ENCODE assay signal across 24 mouse cellular contexts in genomic region chr9:77989626-77990025, GRCm38 (mm10).
A peak's percentile ranks its signal among the peaks of the same experiment; 100 is the strongest.
DNase-seq lines count a peak whose midpoint lies in the region; ATAC-seq lines count a peak whose summit lies in the region.
"Had no signal": no experiment of that assay in that cellular context is flagged by ENCODE, and none has a peak within 500 bp of the region (broad histone marks: within the 10 kb centered on the region; RNA-seq: fewer than 3 reads in every experiment).

No protein-coding gene starts in this region.

- no peak overlapping the region for H3K27ac ChIP-seq in embryonic facial prominence, embryonic 12.5 days
- no peak overlapping the region for H3K27ac ChIP-seq in embryonic facial prominence, embryonic 10.5 days (replicated peaks)
- H3K27ac ChIP-seq in kidney, embryonic 14.5 days (ENCODE audit: low read depth, low read length), result no peak overlapping the region
- H3K27ac ChIP-seq in midbrain, embryonic 11.5 days (ENCODE audit: low read depth, low read length), result no peak overlapping the region
- no peak overlapping the region for H3K27ac ChIP-seq in midbrain, embryonic 13.5 days
- H3K27ac ChIP-seq: embryonic facial prominence, embryonic 15.5 days; forebrain, embryonic 12.5 days; hindbrain, embryonic 10.5 days; hindbrain, embryonic 13.5 days; intestine, embryonic 15.5 days had no signal

- no peaks in the 10 kb centered on the region for H3K9me3 ChIP-seq in embryonic facial prominence, embryonic 12.5 days
- no peaks in the 10 kb centered on the region for H3K9me3 ChIP-seq in embryonic facial prominence, embryonic 10.5 days
- no peaks in the 10 kb centered on the region for H3K9me3 ChIP-seq in kidney, embryonic 14.5 days (ENCODE audit: control insufficient read depth, low read length)
- H3K9me3 ChIP-seq in midbrain, embryonic 11.5 days (ENCODE audit: control insufficient read depth, low read length), result no peaks in the 10 kb centered on the region
- no peaks in the 10 kb centered on the region for H3K9me3 ChIP-seq in midbrain, embryonic 13.5 days
- H3K9me3 ChIP-seq: embryonic facial prominence, embryonic 15.5 days; forebrain, embryonic 12.5 days; hindbrain, embryonic 10.5 days; hindbrain, embryonic 13.5 days; intestine, embryonic 15.5 days had no signal

- H3K9ac ChIP-seq in embryonic facial prominence, embryonic 12.5 days, result no peak overlapping the region
- no peak overlapping the region for H3K9ac ChIP-seq in kidney, embryonic 14.5 days (ENCODE audit: low read depth, low read length)
- H3K9ac ChIP-seq in midbrain, embryonic 11.5 days (ENCODE audit: low read length), result no peak overlapping the region
- no peak overlapping the region for H3K9ac ChIP-seq in midbrain, embryonic 13.5 days (replicated peaks)
- H3K9ac ChIP-seq: embryonic facial prominence, embryonic 15.5 days; forebrain, embryonic 12.5 days; hindbrain, embryonic 13.5 days; intestine, embryonic 15.5 days had no signal

- no peaks in the 10 kb centered on the region for H3K27me3 ChIP-seq in embryonic facial prominence, embryonic 12.5 days
- H3K27me3 ChIP-seq in embryonic facial prominence, embryonic 10.5 days (replicated peaks; ENCODE audit: low read depth, poor library complexity, severe bottlenecking), result no peaks in the 10 kb centered on the region
- no peaks in the 10 kb centered on the region for H3K27me3 ChIP-seq in kidney, embryonic 14.5 days (ENCODE audit: control insufficient read depth, insufficient read depth, low read length)
- H3K27me3 ChIP-seq in midbrain, embryonic 11.5 days (ENCODE audit: control insufficient read depth, insufficient read depth, low read length), result no peaks in the 10 kb centered on the region
- H3K27me3 ChIP-seq in midbrain, embryonic 13.5 days, result no peaks in the 10 kb centered on the region
- H3K27me3 ChIP-seq: embryonic facial prominence, embryonic 15.5 days; forebrain, embryonic 12.5 days; hindbrain, embryonic 13.5 days; intestine, embryonic 15.5 days had no signal

- H3K4me1 ChIP-seq in embryonic facial prominence, embryonic 12.5 days, result no peaks in the 10 kb centered on the region
- H3K4me1 ChIP-seq in embryonic facial prominence, embryonic 10.5 days, result peaks cover 7% of the 10 kb centered on the region; the same call in 1 of the 2 replicates
- H3K4me1 ChIP-seq in kidney, embryonic 14.5 days (ENCODE audit: control insufficient read depth, insufficient read depth, low read length), result no peaks in the 10 kb centered on the region
- no peaks in the 10 kb centered on the region for H3K4me1 ChIP-seq in midbrain, embryonic 11.5 days (ENCODE audit: control insufficient read depth, insufficient read depth, low read length)
- H3K4me1 ChIP-seq in midbrain, embryonic 13.5 days (replicated peaks), result no peaks in the 10 kb centered on the region
- H3K4me1 ChIP-seq: forebrain, embryonic 12.5 days; intestine, embryonic 15.5 days had no signal

- no peak overlapping the region for H3K4me2 ChIP-seq in embryonic facial prominence, embryonic 12.5 days (replicated peaks)
- H3K4me2 ChIP-seq in kidney, embryonic 14.5 days (replicated peaks; ENCODE audit: low read depth, low read length), result no peak overlapping the region
- no peak overlapping the region for H3K4me2 ChIP-seq in midbrain, embryonic 11.5 days
- H3K4me2 ChIP-seq in midbrain, embryonic 13.5 days (replicated peaks), result no peak overlapping the region
- H3K4me2 ChIP-seq: embryonic facial prominence, embryonic 15.5 days; forebrain, embryonic 12.5 days; hindbrain, embryonic 13.5 days; intestine, embryonic 15.5 days had no signal

- 63% methylated on average over 8 of the region's 8 CpGs for WGBS in embryonic facial prominence, embryonic 12.5 days
- WGBS in embryonic facial prominence, embryonic 10.5 days, result 66% methylated on average over 8 of the region's 8 CpGs
- 57% methylated on average over 8 of the region's 8 CpGs for WGBS in kidney, embryonic 14.5 days
- 75% methylated on average over 8 of the region's 8 CpGs for WGBS in midbrain, embryonic 11.5 days
- 80% methylated on average over 8 of the region's 8 CpGs for WGBS in midbrain, embryonic 13.5 days

- ATAC-seq in embryonic facial prominence, embryonic 12.5 days (ENCODE audit: insufficient number of reproducible peaks, insufficient read depth, low FRiP score, low TSS enrichment), result 0 out of 2 replicates have a peak, but pooled peaks have one; percentile 15
- ATAC-seq in kidney, embryonic 14.5 days (ENCODE audit: low FRiP score, low TSS enrichment), result 0 out of 2 replicates have a peak, but pooled peaks have one; percentile 24
- ATAC-seq in midbrain, embryonic 11.5 days (ENCODE audit: low FRiP score), result no peak
- ATAC-seq in midbrain, embryonic 13.5 days, result no peak
- ATAC-seq: activated CD4-positive, CD25-positive, alpha-beta regulatory T cell, adult 4 months; forebrain, embryonic 16.5 days; hindbrain, embryonic 16.5 days; intestine, embryonic 15.5 days had no signal

- H3K4me3 ChIP-seq in embryonic facial prominence, embryonic 12.5 days, result no peak overlapping the region
- no peak overlapping the region for H3K4me3 ChIP-seq in embryonic facial prominence, embryonic 10.5 days
- no peak overlapping the region for H3K4me3 ChIP-seq in kidney, embryonic 14.5 days (ENCODE audit: low read length)
- H3K4me3 ChIP-seq in midbrain, embryonic 11.5 days (ENCODE audit: low read depth, low read length), result no peak overlapping the region
- H3K4me3 ChIP-seq in midbrain, embryonic 13.5 days (replicated peaks), result no peak overlapping the region
- H3K4me3 ChIP-seq: embryonic facial prominence, embryonic 15.5 days; forebrain, embryonic 12.5 days; hindbrain, embryonic 10.5 days; hindbrain, embryonic 13.5 days; intestine, embryonic 15.5 days had no signal

- no peaks in the 10 kb centered on the region for H3K36me3 ChIP-seq in embryonic facial prominence, embryonic 12.5 days
- H3K36me3 ChIP-seq in embryonic facial prominence, embryonic 10.5 days (replicated peaks), result peaks cover 10% of the 10 kb centered on the region
- peaks cover 4% of the 10 kb centered on the region; the same call in 1 of the 2 replicates for H3K36me3 ChIP-seq in kidney, embryonic 14.5 days (ENCODE audit: control insufficient read depth, insufficient read depth, low read length)
- H3K36me3 ChIP-seq in midbrain, embryonic 11.5 days (ENCODE audit: control insufficient read depth, insufficient read depth, low read length), result no peaks in the 10 kb centered on the region
- H3K36me3 ChIP-seq in midbrain, embryonic 13.5 days, result peaks cover 7% of the 10 kb centered on the region; the same call in 1 of the 2 replicates
- H3K36me3 ChIP-seq: embryonic facial prominence, embryonic 15.5 days had no signal

- no peak for DNase-seq in embryonic facial prominence, embryonic 10.5 days (ENCODE audit: low spot score)
- peak; percentile 62 for DNase-seq in heart, adult 11 months
- DNase-seq in heart, adult 18-20 months, result no peak
- no peak for DNase-seq in kidney, adult 8-10 months
- DNase-seq in midbrain, embryonic 11.5 days (ENCODE audit: low spot score, missing footprints), result peak; percentile 78
- DNase-seq: adrenal gland, adult 8-10 months; adrenal gland, postnatal 25 days; cerebellum, adult 11-12 months; cerebellum, adult 8-10 months; cerebellum, postnatal 10 days; cerebellum, postnatal 36 days; embryo, embryonic 11 days; gastrocnemius, postnatal 25 days had no signal

Comparison
In these comparisons a context has a peak if more than half of its experiments do, and no peak if none do; other contexts are left out.
1. DNase-seq: peak in heart, adult 11 months (single experiment) and midbrain, embryonic 11.5 days (single experiment); none in embryonic facial prominence, embryonic 10.5 days (single experiment), heart, adult 18-20 months (0 of 2) and kidney, adult 8-10 months (0 of 2).
2. ATAC-seq: peak in embryonic facial prominence, embryonic 12.5 days (single experiment) and kidney, embryonic 14.5 days (single experiment); none in midbrain, embryonic 11.5 days (single experiment) and midbrain, embryonic 13.5 days (single experiment).